Mouse (Mus musculus): Measurements from ENCODE around the gene Mad2l2.

GRCm38 (mm10) chr4:148174495-148174862 lies 44.3 kb downstream of the Mad2l2 start:
- TF ChIP-seq CTCF (IDR thresholded peaks at IDR 0.05; ENCODE audit: insufficient read depth, low read length) (no peak), POLR2A (IDR thresholded peaks at IDR 0.05; ENCODE audit: borderline replicate concordance, extremely low read depth, low read depth, low read length) (no peak)
